Mouse (Mus musculus): ENCODE data around the gene Rpl18a. TPM values are rescaled to one million over a fixed set of nuclear protein-coding genes. Genes with fewer than 3 reads are reported as not detected.

Gene Rpl18a
- polyA plus RNA-seq, 1 experiment, result 3,950 TPM

DNA sequence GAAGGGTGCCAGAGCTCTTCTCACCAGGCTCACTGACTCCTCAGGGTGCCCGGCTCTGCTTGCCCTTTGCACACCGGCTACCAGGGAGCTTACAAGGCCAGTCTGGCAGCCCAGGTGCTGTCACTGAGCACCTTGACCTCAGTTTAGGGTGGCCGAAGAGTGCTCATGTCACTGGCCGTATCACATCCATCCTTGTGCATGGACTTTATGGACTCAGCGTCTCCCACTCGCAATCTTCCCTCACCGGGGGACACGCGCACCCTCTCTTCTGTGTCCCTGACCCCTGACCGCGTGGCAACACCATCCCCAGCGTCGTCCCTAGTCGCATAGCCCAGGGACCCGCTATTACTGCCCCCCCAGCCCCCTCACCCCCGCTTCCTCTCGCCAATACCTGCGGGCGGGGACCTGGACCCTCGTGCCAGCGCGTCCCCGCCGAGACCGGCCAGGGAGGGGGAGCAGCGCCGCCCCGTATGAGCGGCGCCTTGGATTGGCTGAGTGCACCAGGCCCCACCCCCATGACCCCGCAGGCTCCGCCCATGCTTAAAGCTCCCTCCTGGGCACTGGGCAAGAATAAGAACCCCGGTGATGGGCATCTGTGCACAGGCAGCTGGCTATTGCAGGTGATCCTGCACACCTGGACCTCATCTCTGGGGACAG is 40.5 kb downstream of the Rpl18a start:
- no peak for DNase-seq (ENCODE audit: low spot score)

DNA sequence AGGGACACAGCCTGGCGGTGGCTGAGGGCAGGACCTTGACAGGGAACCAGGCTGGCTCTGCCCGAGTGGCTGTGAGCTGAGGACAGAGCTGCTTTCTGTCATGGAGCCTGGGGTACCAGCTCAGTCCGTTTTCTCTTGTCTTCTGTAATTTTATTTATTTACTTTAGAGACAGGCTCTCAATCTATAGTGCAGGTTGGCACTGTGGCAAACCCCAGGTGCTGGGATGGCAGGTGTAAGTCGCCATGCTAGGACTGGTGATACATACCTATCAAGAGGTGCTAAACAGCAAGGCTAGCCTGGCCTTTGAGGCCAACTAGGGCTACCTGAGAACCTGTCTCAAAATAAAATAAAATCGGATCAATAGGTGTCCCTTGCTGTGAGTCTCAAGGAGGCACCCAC is 41.2 kb downstream of the Rpl18a start:
- DNase-seq (ENCODE audit: low spot score), result no peak

DNA sequence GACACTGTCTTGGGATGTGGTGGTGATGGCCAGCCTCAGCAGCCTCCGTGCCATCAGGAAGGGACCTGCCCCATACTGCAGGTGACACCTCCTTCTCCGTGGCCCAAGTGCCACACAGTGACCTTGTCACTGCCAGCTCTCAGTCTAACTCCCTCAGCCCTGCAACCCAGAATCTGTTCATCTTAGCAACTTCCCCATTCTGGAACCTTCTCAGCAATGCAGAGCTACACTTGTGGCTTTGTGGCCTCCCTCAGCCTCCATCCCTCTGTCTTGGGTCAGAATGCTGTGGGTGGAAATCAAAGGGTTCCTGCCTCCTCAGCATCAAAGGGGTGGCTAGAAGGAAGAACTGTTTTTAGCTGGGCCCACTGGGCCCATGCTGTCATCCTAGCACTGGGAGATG is 43.3 kb downstream of the Rpl18a start:
- no peak for DNase-seq (ENCODE audit: low spot score)

GRCm38 (mm10) chr8:70852595-70853231 is 44.5 kb downstream of the Rpl18a start:
- no peak for DNase-seq (ENCODE audit: low spot score)

DNA sequence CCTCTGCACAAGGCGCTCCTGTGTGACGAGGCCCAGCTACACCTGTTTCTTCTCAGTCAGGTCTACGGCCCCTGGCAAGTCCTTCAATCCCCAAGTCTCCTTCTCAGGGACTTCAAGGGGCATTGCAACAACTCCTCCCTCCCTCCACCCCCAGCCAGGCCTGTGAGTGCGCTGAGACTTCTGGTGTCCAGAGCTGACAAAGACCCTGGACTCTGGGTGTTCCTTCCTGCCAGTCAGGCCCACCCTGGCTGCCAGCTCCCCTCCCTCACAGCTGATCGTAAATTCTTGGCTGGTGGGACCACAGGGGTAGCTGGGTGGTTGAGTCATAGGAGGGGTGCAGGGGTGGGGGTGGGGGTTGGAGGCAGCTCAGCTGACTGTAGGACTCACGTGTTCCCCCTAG is 45.4 kb downstream of the Rpl18a start:
- DNase-seq (ENCODE audit: low spot score), result no peak

DNA sequence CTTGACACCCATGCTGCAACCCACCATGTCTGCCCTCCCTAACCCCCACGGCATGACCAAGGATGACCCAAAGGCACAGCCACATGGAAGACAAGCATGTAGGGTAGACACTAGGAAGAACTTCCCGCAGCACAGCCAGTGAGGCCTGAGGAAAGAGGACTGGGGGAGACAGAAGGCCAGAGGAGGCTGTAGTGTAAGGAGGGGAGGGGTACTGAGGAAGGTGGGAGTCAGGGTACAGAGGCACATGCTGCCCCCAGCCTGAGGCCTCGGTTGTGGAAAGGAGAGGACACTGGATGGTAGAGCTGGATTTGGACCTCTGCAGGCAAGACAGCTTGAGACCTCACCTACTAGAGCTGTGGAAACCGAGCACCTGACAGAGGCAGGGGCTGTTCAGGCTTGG is 46.3 kb downstream of the Rpl18a start:
- DNase-seq (ENCODE audit: low spot score), result no peak

DNA sequence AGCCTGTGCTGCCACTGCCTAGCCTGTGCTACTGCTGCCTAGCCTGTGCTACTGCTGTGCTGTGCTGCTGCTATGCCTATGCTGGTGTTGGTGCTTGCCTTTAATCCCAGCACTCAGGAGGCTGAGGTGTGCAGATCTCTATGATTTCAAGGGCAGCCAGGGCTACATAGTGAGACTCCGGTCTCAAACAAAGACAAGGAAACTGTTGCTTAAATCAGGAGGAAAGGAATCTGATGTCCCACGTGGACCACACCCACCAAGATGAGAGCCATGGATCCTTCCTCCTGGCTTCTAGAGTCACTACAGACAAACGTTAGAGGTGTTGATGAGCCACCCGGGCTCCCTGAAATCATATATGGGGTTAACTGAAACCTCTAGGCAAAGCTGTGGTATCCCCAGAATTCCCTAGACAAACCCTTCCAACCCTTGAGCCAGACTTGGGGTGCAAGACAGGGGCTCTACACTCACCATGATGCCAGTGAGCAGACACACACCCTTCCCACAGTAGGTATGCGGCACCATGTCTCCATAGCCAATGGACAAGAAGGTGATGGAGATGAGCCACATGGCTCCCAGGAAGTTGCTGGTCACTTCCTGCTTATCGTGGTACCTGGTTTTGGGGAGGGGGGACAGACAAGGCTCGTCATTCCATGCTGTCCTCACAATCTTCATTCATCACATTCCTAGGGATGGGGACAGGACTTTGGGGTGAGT is 46.9 kb downstream of the Rpl18a start:
- no peak for DNase-seq (ENCODE audit: low spot score)

DNA sequence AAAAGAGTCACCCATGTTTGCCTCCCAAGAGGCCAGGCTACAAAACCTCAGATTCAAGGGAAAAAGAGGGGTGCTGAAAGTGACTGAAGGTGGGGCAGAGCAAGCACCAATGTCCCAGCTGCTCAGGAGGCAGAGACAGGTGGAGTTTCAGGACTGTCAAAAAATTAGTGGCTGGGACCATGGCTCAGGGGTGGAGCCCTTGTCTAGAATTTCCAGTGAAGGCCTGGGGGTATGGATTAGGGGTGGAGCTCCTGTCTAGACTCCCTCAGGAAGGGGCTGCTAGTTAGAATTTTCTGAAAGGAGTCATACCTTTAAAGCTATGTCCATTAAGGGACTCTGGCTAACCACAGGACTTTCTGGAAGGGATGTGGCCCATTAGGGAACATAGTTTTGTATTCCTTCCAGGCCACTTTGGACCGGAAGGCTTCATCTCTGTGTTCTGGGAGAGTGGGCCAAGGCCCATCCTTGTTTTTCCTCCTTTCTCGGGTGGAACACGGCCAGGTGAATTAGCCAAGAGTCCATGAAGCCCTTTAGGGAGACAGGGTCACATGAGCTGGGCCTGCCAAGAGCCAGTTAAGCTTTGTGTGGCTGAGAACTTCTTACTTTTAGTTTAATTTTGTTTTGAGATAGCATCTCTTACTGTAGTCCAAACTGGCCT is 47.8 kb downstream of the Rpl18a start:
- no peak for DNase-seq (ENCODE audit: low spot score)

GRCm38 (mm10) chr8:70846371-70847154 is 50.6 kb downstream of the Rpl18a start:
- no peak for DNase-seq (ENCODE audit: low spot score)

DNA sequence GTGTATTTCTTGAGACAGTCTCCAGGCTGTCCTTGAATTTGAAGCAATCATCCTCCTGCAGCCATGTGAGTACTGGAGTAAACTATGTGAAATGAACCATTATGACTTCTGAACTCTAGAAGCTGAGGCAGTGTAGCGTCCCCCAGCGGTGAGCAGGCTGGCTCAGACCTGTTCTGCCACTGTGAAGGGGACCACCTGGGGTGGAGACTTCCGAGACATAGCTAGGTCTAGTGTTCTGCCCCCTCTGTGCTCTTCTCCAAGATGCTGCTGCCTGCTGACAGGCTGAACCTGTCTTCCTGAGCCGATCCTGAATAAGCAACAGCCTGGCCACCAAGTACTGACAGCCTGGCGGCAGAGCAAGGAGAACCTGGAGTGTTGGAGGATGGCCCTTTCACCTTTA is 52.1 kb downstream of the Rpl18a start:
- DNase-seq (ENCODE audit: low spot score), result no peak

Other genes starting within 250 kb of the Rpl18a start
- 19.2 and 20.6 TPM in 2 replicates for gene Pgpep1, start 237.0 kb downstream of the Rpl18a start, polyA plus RNA-seq (2012; rRNA removed)
- 97.8 and 99.4 TPM in 2 replicates for gene Lsm4, start 224.2 kb downstream of the Rpl18a start, polyA plus RNA-seq (2012; rRNA removed)
- 132 and 153 TPM in 2 replicates for gene Jund, start 198.5 kb downstream of the Rpl18a start, polyA plus RNA-seq (2012; rRNA removed)
- not detected in 2 replicates for gene Iqcn, start 194.0 kb downstream of the Rpl18a start, polyA plus RNA-seq (2012; rRNA removed)
- gene Gm3336, start 178.9 kb downstream of the Rpl18a start, polyA plus RNA-seq (2012; rRNA removed), result 0.46 and 0.56 TPM in 2 replicates
- gene Pde4c, start 173.7 kb downstream of the Rpl18a start, polyA plus RNA-seq (2012; rRNA removed), result 0.54 and 0.59 TPM in 2 replicates
- 34.1 and 35.3 TPM in 2 replicates for gene Rab3a, start 142.7 kb downstream of the Rpl18a start, polyA plus RNA-seq (2012; rRNA removed)
- 38.2 and 41.9 TPM in 2 replicates for gene Mpv17l2, start 136.5 kb downstream of the Rpl18a start, polyA plus RNA-seq (2012; rRNA removed)
- 57.3 and 66.0 TPM in 2 replicates for gene Pik3r2, start 120.7 kb downstream of the Rpl18a start, polyA plus RNA-seq (2012; rRNA removed)
- 19.5 and 19.7 TPM in 2 replicates for gene Mast3, start 92.4 kb downstream of the Rpl18a start, polyA plus RNA-seq (2012; rRNA removed)
- gene Il12rb1, start 89.0 kb downstream of the Rpl18a start, polyA plus RNA-seq (2012; rRNA removed), result 0.58 and 0.94 TPM in 2 replicates
- 20.4 and 27.4 TPM in 2 replicates for gene Arrdc2, start 57.7 kb downstream of the Rpl18a start, polyA plus RNA-seq (2012; rRNA removed)
- gene Kcnn1, start 34.2 kb downstream of the Rpl18a start, polyA plus RNA-seq (2012; rRNA removed), result 5.5 and 5.6 TPM in 2 replicates
- 70.9 and 74.6 TPM in 2 replicates for gene Ccdc124, start 23.5 kb downstream of the Rpl18a start, polyA plus RNA-seq (2012; rRNA removed)
- 1.7 and 2.3 TPM in 2 replicates for gene Slc5a5, start 4.7 kb downstream of the Rpl18a start, polyA plus RNA-seq (2012; rRNA removed)
- gene Map1s, start 8.5 kb upstream of the Rpl18a start, polyA plus RNA-seq (2012; rRNA removed), result 30.8 and 34.4 TPM in 2 replicates

All from urinary bladder, adult 2 months (tissue).